Mouse (Mus musculus) heart, embryonic 15.5 days (tissue): ENCODE results near the gene Tmem175. TPM values are rescaled to one million over a fixed set of nuclear protein-coding genes. Genes with fewer than 3 reads are reported as not detected.

ENCODE experiments used
- ATAC-seq: fragments of 200-750 bp; cut with Nextera tagmentation; replicated peaks from 2 replicates; pipeline ENCODE4 v1.8.0; 2017; ENCODE audit warnings: low read depth, moderate TSS enrichment; ENCODE audit not compliant: insufficient number of reproducible peaks, insufficient read depth, low FRiP score
- H3K27ac ChIP-seq: fragments of 300-500 bp; sonication (generic); 2 replicates; pipeline ENCODE4 v1.5.1; 2015; ENCODE audit warnings: mild to moderate bottlenecking, inconsistent platforms
- H3K27me3 ChIP-seq: fragments of 300-500 bp; sonication (generic); 2 replicates; pipeline ENCODE4 v1.6.1; 2015; ENCODE audit warnings: inconsistent platforms
- H3K36me3 ChIP-seq: fragments of 300-500 bp; sonication (generic); 2 replicates; pipeline ENCODE4 v1.6.1; 2015; ENCODE audit warnings: mild to moderate bottlenecking, inconsistent platforms
- H3K4me1 ChIP-seq: fragments of 300-500 bp; sonication (generic); replicated peaks from 2 replicates; pipeline ENCODE4 v1.6.1; 2015; ENCODE audit warnings: inconsistent platforms
- H3K4me2 ChIP-seq: fragments of 300-500 bp; sonication (generic); 2 replicates; pipeline ENCODE4 v1.6.1; 2015; ENCODE audit warnings: inconsistent platforms, mild to moderate bottlenecking, moderate library complexity
- H3K4me3 ChIP-seq: fragments of 300-500 bp; sonication (generic); 2 replicates; pipeline ENCODE4 v1.5.1; 2015; ENCODE audit warnings: mild to moderate bottlenecking, inconsistent platforms
- H3K9ac ChIP-seq: fragments of 300-500 bp; sonication (generic); 2 replicates; pipeline ENCODE4 v1.6.1; 2015; ENCODE audit warnings: mild to moderate bottlenecking, inconsistent platforms
- H3K9me3 ChIP-seq: fragments of 300-500 bp; sonication (generic); replicated peaks from 2 replicates; pipeline ENCODE4 v1.6.1; 2016; ENCODE audit warnings: inconsistent platforms
- WGBS: fragments of 180-500 bp; shearing (Covaris S2); methylation state at CpG from one replicate; pipeline ENCODE4 v1.1.7; 2015; ENCODE audit warnings: mixed read lengths; 5-methylcytosine and 5-hydroxymethylcytosine counted together
- polyA plus RNA-seq: library from polyadenylated mRNA; unstranded; fragments of >200 nt; fragmentation: Nextera tagmentation; extraction: Ambion mirVana; gene quantifications from 2 replicates; pipeline ENCODE4 v1.2.1, GENCODE M21; 2015

Gene Tmem175
- polyA plus RNA-seq, 1 experiment from 2014 or later = 14.1 TPM

GRCm38 (mm10) chr5:108668977-108669936, 39.7 kb downstream of the Tmem175 start, which contains the start of gene Dgkq:
Dgkq (minus strand) TSS chr5:108669672.
- peak within 1 kb of the TSS; percentile 71 for H3K4me3 ChIP-seq
- H3K4me1 ChIP-seq = peaks cover 17% of the 10 kb centered on the region
- WGBS = 5% methylated on average over 43 of the region's 43 CpGs
- no peaks in the 10 kb centered on the region for H3K9me3 ChIP-seq
- H3K27me3 ChIP-seq = peaks cover 5% of the 10 kb centered on the region; the same call in 1 of the 2 replicates
- peak within 1 kb of the TSS; percentile 93 for H3K27ac ChIP-seq
- H3K36me3 ChIP-seq = peaks cover 18% of the 10 kb centered on the region
- peak within 1 kb of the TSS; percentile 86 for H3K9ac ChIP-seq
- ATAC-seq = peak; percentile 84
- H3K4me2 ChIP-seq = peak within 1 kb of the TSS; percentile 90

GRCm38 (mm10) chr5:108669986-108670385, 40.4 kb downstream of the Tmem175 start:
- Histone ChIP-seq H3K9me3 (no peaks in the 10 kb centered on the region), H3K4me1 (peaks cover 17% of the 10 kb centered on the region), H3K36me3 (peaks cover 18% of the 10 kb centered on the region), H3K9ac (peak overlapping the region; percentile 86), H3K27me3 (peaks cover 2% of the 10 kb centered on the region; the same call in 1 of the 2 replicates), H3K27ac (peak overlapping the region; percentile 93), H3K4me2 (peak overlapping the region; percentile 90), H3K4me3 (peak overlapping the region; percentile 71)
- ATAC-seq = no peak
- WGBS = 80% methylated on average over 9 of the region's 9 CpGs

GRCm38 (mm10) chr5:108670785-108671184, 41.2 kb downstream of the Tmem175 start:
- ATAC-seq = no peak
- H3K27me3 ChIP-seq = no peaks in the 10 kb centered on the region

GRCm38 (mm10) chr5:108671757-108672156, 42.2 kb downstream of the Tmem175 start:
- 89% methylated on average over 12 of the region's 12 CpGs for WGBS
- no peak for ATAC-seq

More at GRCm38 (mm10) chr5:108670785-108671184, 41.2 kb downstream of the Tmem175 start:
- Histone ChIP-seq H3K27ac (no peak overlapping the region), H3K4me3 (no peak overlapping the region), H3K9ac (no peak overlapping the region), H3K9me3 (no peaks in the 10 kb centered on the region), H3K36me3 (peaks cover 18% of the 10 kb centered on the region), H3K4me2 (no peak overlapping the region; the same call in 1 of the 2 replicates), H3K4me1 (peaks cover 17% of the 10 kb centered on the region)

GRCm38 (mm10) chr5:108674624-108675023, 45.1 kb downstream of the Tmem175 start:
- Histone ChIP-seq H3K4me1 (peaks cover 25% of the 10 kb centered on the region), H3K9ac (no peak overlapping the region), H3K4me2 (no peak overlapping the region), H3K27ac (no peak overlapping the region), H3K4me3 (no peak overlapping the region), H3K36me3 (peaks cover 18% of the 10 kb centered on the region), H3K27me3 (no peaks in the 10 kb centered on the region), H3K9me3 (no peaks in the 10 kb centered on the region)
- ATAC-seq = no peak
- WGBS = 84% methylated on average over 2 of the region's 2 CpGs

More at GRCm38 (mm10) chr5:108671757-108672156, 42.2 kb downstream of the Tmem175 start:
- Histone ChIP-seq H3K4me3 (no peak overlapping the region), H3K27ac (no peak overlapping the region), H3K27me3 (no peaks in the 10 kb centered on the region), H3K36me3 (peaks cover 18% of the 10 kb centered on the region), H3K9me3 (no peaks in the 10 kb centered on the region), H3K4me2 (no peak overlapping the region), H3K4me1 (peaks cover 19% of the 10 kb centered on the region), H3K9ac (no peak overlapping the region)

GRCm38 (mm10) chr5:108675251-108675816, 45.8 kb downstream of the Tmem175 start, which contains the start of gene Slc26a1:
Slc26a1 (minus strand) TSS chr5:108675569.
- Histone ChIP-seq H3K9ac (no peak within 1 kb of the TSS), H3K27ac (no peak within 1 kb of the TSS), H3K4me1 (peaks cover 18% of the 10 kb centered on the region), H3K4me2 (no peak within 1 kb of the TSS), H3K4me3 (no peak within 1 kb of the TSS), H3K36me3 (peaks cover 18% of the 10 kb centered on the region), H3K9me3 (no peaks in the 10 kb centered on the region), H3K27me3 (no peaks in the 10 kb centered on the region)
- no peak for ATAC-seq
- WGBS = 74% methylated on average over 9 of the region's 9 CpGs

- H3K27ac ChIP-seq = peak overlapping the region; percentile 65
- H3K4me3 ChIP-seq = peak overlapping the region; percentile 44
- H3K27me3 ChIP-seq = no peaks in the 10 kb centered on the region
- peak overlapping the region; percentile 85 for H3K4me2 ChIP-seq
- H3K36me3 ChIP-seq = peaks cover 12% of the 10 kb centered on the region
- H3K9me3 ChIP-seq = no peaks in the 10 kb centered on the region
- peak overlapping the region; percentile 52 for H3K9ac ChIP-seq
- peak; percentile 37; the same call in 1 of the 2 replicates for ATAC-seq
- H3K4me1 ChIP-seq = peaks cover 14% of the 10 kb centered on the region
- WGBS = 16% methylated on average over 5 of the region's 5 CpGs
Measured at GRCm38 (mm10) chr5:108676772-108677498, 47.4 kb downstream of the Tmem175 start.

- peak overlapping the region; percentile 44 for H3K4me3 ChIP-seq
- H3K9me3 ChIP-seq = no peaks in the 10 kb centered on the region
- H3K4me2 ChIP-seq = peak overlapping the region; percentile 85
- 6% methylated on average over 25 of the region's 25 CpGs for WGBS
- peaks cover 14% of the 10 kb centered on the region for H3K4me1 ChIP-seq
- peaks cover 4% of the 10 kb centered on the region; the same call in 1 of the 2 replicates for H3K36me3 ChIP-seq
- ATAC-seq = peak; percentile 57
- H3K9ac ChIP-seq = peak overlapping the region; percentile 52
- H3K27me3 ChIP-seq = no peaks in the 10 kb centered on the region
- peak overlapping the region; percentile 65 for H3K27ac ChIP-seq
Measured at GRCm38 (mm10) chr5:108677605-108678295, 48.2 kb downstream of the Tmem175 start.

GRCm38 (mm10) chr5:108678296-108678854, 48.8 kb downstream of the Tmem175 start:
- 88% methylated on average over 6 of the region's 6 CpGs for WGBS
- H3K27ac ChIP-seq = no peak overlapping the region
- ATAC-seq = no peak
- no peak overlapping the region for H3K9ac ChIP-seq
- no peak overlapping the region for H3K4me2 ChIP-seq
- no peaks in the 10 kb centered on the region for H3K27me3 ChIP-seq
- H3K9me3 ChIP-seq = no peaks in the 10 kb centered on the region
- H3K36me3 ChIP-seq = no peaks in the 10 kb centered on the region
- no peak overlapping the region for H3K4me3 ChIP-seq
- H3K4me1 ChIP-seq = peaks cover 14% of the 10 kb centered on the region

- Histone ChIP-seq H3K4me2 (no peak overlapping the region), H3K9ac (no peak overlapping the region), H3K4me3 (no peak overlapping the region), H3K27me3 (no peaks in the 10 kb centered on the region), H3K27ac (no peak overlapping the region), H3K36me3 (no peaks in the 10 kb centered on the region), H3K9me3 (no peaks in the 10 kb centered on the region), H3K4me1 (peaks cover 14% of the 10 kb centered on the region)
- ATAC-seq = no peak
- WGBS = 53% methylated on average over 3 of the region's 3 CpGs
Measured at GRCm38 (mm10) chr5:108679909-108680308, 50.3 kb downstream of the Tmem175 start.
